Mouse (Mus musculus): ENCODE results near the gene Cfap65. TPM values are rescaled to one million over a fixed set of nuclear protein-coding genes. Genes with fewer than 3 reads are reported as not detected.

Gene Cfap65
- polyA plus RNA-seq, 1 experiment: 1.6 TPM

DNA sequence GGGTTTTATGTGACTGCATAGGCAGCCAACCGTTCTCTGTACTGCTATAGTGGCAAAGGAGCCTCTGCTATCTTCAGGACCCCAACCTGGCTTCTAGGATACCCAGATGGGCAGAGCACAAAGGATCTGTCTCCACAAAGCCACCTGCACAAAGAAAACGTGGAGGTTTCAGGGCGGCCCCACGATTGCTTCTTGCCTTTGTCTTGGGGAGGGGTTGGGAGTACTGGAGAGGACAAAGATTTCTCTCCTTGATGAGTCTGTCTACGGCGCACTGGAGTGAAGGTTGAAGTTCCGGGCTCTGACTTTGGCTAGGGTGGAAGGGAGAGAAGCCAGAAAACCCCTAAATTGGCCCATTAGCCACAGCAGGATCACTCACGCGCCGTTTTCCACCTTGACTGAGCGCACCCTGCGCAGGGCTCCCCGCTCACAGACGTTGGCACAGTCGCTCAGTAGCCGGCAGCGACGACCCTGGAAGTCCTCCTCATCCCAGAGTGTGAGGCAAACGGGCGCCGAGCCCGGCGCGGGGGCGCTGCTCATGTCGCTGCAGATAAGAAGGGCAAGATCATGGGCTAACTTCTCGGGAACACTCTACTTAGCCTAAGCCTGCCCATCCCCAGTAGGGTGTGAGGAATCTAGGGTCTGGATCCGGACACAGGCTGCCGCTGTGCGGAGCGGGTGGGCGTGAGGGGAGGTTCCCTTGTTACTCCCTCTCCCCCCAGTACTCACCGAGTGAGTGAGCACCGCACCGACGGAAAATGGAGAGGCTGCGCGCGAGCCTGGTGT lies 42.9 kb downstream of the Cfap65 start:
- Histone ChIP-seq H3K4me3 (ENCODE audit: insufficient read depth, low read depth, low read length) (no peak overlapping the region), H3K27ac (ENCODE audit: insufficient read depth, low read depth, low read length) (no peak overlapping the region), H3K36me3 (ENCODE audit: control insufficient read depth, insufficient read depth, low read length) (no peaks in the 10 kb centered on the region), H3K27me3 (replicated peaks; ENCODE audit: control insufficient read depth, insufficient read depth, low read length) (no peaks in the 10 kb centered on the region; the same call in 1 of the 2 replicates), H3K4me1 (ENCODE audit: control insufficient read depth, insufficient read depth, low read length) (no peaks in the 10 kb centered on the region)
- TF ChIP-seq CTCF (conservative IDR thresholded peaks at IDR 0.05; ENCODE audit: insufficient read depth, insufficient read length, low read depth, low read length) (no peak), POLR2A (IDR thresholded peaks at IDR 0.05; ENCODE audit: low read depth, low read length) (no peak)
- no peak for DNase-seq
- WGBS: 2% methylated on average over 39 of the region's 39 CpGs

DNA sequence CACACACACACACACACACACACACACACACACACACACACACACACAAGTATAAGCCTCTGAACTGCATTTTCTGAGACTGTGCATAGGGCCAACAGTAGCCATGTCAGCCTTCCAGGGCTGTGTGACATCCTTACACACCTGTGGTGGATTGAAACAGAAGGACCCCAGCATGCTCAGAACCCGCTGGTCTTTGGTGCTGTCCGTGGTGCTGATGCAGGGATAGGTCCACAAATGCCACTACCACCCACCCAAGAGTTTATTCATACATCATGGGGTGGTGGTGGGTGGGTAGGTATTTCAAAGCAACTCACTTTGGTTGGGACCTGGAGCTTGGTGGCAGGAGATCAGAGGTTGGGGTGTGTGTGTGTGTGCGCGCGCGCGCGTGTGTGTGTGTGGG lies 43.9 kb downstream of the Cfap65 start:
- Histone ChIP-seq H3K36me3 (ENCODE audit: control insufficient read depth, insufficient read depth, low read length) (no peaks in the 10 kb centered on the region), H3K4me3 (ENCODE audit: insufficient read depth, low read depth, low read length) (no peak overlapping the region), H3K4me1 (ENCODE audit: control insufficient read depth, insufficient read depth, low read length) (no peaks in the 10 kb centered on the region), H3K27me3 (replicated peaks; ENCODE audit: control insufficient read depth, insufficient read depth, low read length) (no peaks in the 10 kb centered on the region; the same call in 1 of the 2 replicates), H3K27ac (ENCODE audit: insufficient read depth, low read depth, low read length) (no peak overlapping the region)
- 2% methylated on average over 8 of the region's 8 CpGs for WGBS
- TF ChIP-seq POLR2A (IDR thresholded peaks at IDR 0.05; ENCODE audit: low read depth, low read length): no peak
- TF ChIP-seq CTCF (conservative IDR thresholded peaks at IDR 0.05; ENCODE audit: insufficient read depth, insufficient read length, low read depth, low read length): no peak
- DNase-seq: no peak

- H3K27ac ChIP-seq (ENCODE audit: insufficient read depth, low read depth, low read length): no peak within 1 kb of the TSS
- no peak for DNase-seq
- no peak within 1 kb of the TSS; the same call in 1 of the 2 replicates for H3K4me3 ChIP-seq (ENCODE audit: insufficient read depth, low read depth, low read length)
- no peaks in the 10 kb centered on the region for H3K4me1 ChIP-seq (ENCODE audit: control insufficient read depth, insufficient read depth, low read length)
- under 1% methylated on average over 43 of the region's 43 CpGs for WGBS
- H3K27me3 ChIP-seq (replicated peaks; ENCODE audit: control insufficient read depth, insufficient read depth, low read length): peaks cover 10% of the 10 kb centered on the region
- TF ChIP-seq POLR2A (IDR thresholded peaks at IDR 0.05; ENCODE audit: low read depth, low read length) (no peak), CTCF (conservative IDR thresholded peaks at IDR 0.05; ENCODE audit: insufficient read depth, insufficient read length, low read depth, low read length) (no peak)
- no peaks in the 10 kb centered on the region for H3K36me3 ChIP-seq (ENCODE audit: control insufficient read depth, insufficient read depth, low read length)
These were observed 49.9 kb downstream of the Cfap65 start, which contains the start of gene Fev for GRCm38 (mm10) chr1:74885369-74886042. Fev (minus strand) TSS chr1:74885419.

GRCm38 (mm10) chr1:74884196-74885141 lies 50.9 kb downstream of the Cfap65 start:
- 2% methylated on average over 57 of the region's 57 CpGs for WGBS
- TF ChIP-seq POLR2A (IDR thresholded peaks at IDR 0.05; ENCODE audit: low read depth, low read length) (no peak), CTCF (conservative IDR thresholded peaks at IDR 0.05; ENCODE audit: insufficient read depth, insufficient read length, low read depth, low read length) (no peak)
- Histone ChIP-seq H3K27me3 (replicated peaks; ENCODE audit: control insufficient read depth, insufficient read depth, low read length) (peaks cover 10% of the 10 kb centered on the region), H3K4me1 (ENCODE audit: control insufficient read depth, insufficient read depth, low read length) (no peaks in the 10 kb centered on the region), H3K27ac (ENCODE audit: insufficient read depth, low read depth, low read length) (no peak overlapping the region), H3K4me3 (ENCODE audit: insufficient read depth, low read depth, low read length) (no peak overlapping the region; the same call in 1 of the 2 replicates), H3K36me3 (ENCODE audit: control insufficient read depth, insufficient read depth, low read length) (no peaks in the 10 kb centered on the region)
- DNase-seq: no peak

DNA sequence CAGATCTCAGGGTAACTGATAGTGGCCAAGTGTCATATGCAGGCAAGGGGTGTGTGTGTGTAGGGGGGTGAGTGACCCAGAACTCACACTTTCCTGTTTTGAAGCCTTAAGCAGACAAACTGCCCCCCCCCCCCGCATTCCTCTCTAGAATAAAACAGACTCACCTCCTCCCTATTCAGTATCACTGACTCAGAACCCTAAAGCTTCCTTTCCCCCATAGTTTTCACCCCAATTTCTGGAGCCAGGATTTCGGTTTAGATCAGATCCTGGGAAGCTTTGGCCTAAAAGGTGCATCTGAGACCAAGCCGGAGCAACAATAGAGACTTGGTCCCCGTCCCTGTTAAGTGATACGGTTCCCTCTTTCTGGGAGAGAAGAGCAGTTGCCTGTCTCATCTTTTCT lies 52.0 kb downstream of the Cfap65 start:
- no peaks in the 10 kb centered on the region for H3K4me1 ChIP-seq (ENCODE audit: control insufficient read depth, insufficient read depth, low read length)
- TF ChIP-seq POLR2A (IDR thresholded peaks at IDR 0.05; ENCODE audit: low read depth, low read length) (no peak), CTCF (conservative IDR thresholded peaks at IDR 0.05; ENCODE audit: insufficient read depth, insufficient read length, low read depth, low read length) (no peak)
- WGBS: 30% methylated on average over 5 of the region's 5 CpGs
- H3K36me3 ChIP-seq (ENCODE audit: control insufficient read depth, insufficient read depth, low read length): no peaks in the 10 kb centered on the region
- H3K4me3 ChIP-seq (ENCODE audit: insufficient read depth, low read depth, low read length): no peak overlapping the region
- H3K27ac ChIP-seq (ENCODE audit: insufficient read depth, low read depth, low read length): no peak overlapping the region
- H3K27me3 ChIP-seq (replicated peaks; ENCODE audit: control insufficient read depth, insufficient read depth, low read length): peaks cover 10% of the 10 kb centered on the region
- DNase-seq: no peak

- 9% methylated on average over 8 of the region's 8 CpGs for WGBS
- Histone ChIP-seq H3K4me1 (ENCODE audit: control insufficient read depth, insufficient read depth, low read length) (no peaks in the 10 kb centered on the region), H3K4me3 (ENCODE audit: insufficient read depth, low read depth, low read length) (no peak overlapping the region), H3K36me3 (ENCODE audit: control insufficient read depth, insufficient read depth, low read length) (no peaks in the 10 kb centered on the region), H3K27ac (ENCODE audit: insufficient read depth, low read depth, low read length) (no peak overlapping the region), H3K27me3 (replicated peaks; ENCODE audit: control insufficient read depth, insufficient read depth, low read length) (peaks cover 10% of the 10 kb centered on the region)
- DNase-seq: no peak
- TF ChIP-seq POLR2A (IDR thresholded peaks at IDR 0.05; ENCODE audit: low read depth, low read length): no peak
These were observed 52.6 kb downstream of the Cfap65 start for GRCm38 (mm10) chr1:74882828-74883227.
